Comparison of ENCODE assay signal across 11 mouse cellular contexts in genomic region chr12:108241626-108242025, GRCm38 (mm10). TPM values are rescaled to one million over a fixed set of nuclear protein-coding genes. Genes with fewer than 3 reads are reported as not detected.
A peak's percentile ranks its signal among the peaks of the same experiment; 100 is the strongest.
DNase-seq lines count a peak whose midpoint lies in the region; ATAC-seq lines count a peak whose summit lies in the region.
"Had no signal": no experiment of that assay in that cellular context is flagged by ENCODE, and none has a peak within 500 bp of the region (broad histone marks: within the 10 kb centered on the region; RNA-seq: fewer than 3 reads in every experiment).

No protein-coding gene starts in this region.

- WGBS in hindbrain, embryonic 10.5 days, result 56% methylated on average over 6 of the region's 6 CpGs
- WGBS in midbrain, embryonic 12.5 days, result 37% methylated on average over 6 of the region's 6 CpGs

- no peaks in the 10 kb centered on the region for H3K9me3 ChIP-seq in hindbrain, embryonic 10.5 days
- H3K9me3 ChIP-seq in midbrain, embryonic 12.5 days, result no peaks in the 10 kb centered on the region
- H3K9me3 ChIP-seq: lung, embryonic 15.5 days had no signal

- H3K4me2 ChIP-seq in midbrain, embryonic 12.5 days (replicated peaks), result peak overlapping the region; percentile 37
- H3K4me2 ChIP-seq: lung, embryonic 15.5 days had no signal

- H3K27me3 ChIP-seq in hindbrain, embryonic 10.5 days (ENCODE audit: insufficient read depth, poor library complexity, severe bottlenecking), result no peaks in the 10 kb centered on the region
- no peaks in the 10 kb centered on the region for H3K27me3 ChIP-seq in midbrain, embryonic 12.5 days
- H3K27me3 ChIP-seq: lung, embryonic 15.5 days; Patski had no signal

- peak; percentile 61 for DNase-seq in embryo, embryonic 10.5 days (ENCODE audit: low spot score)
- DNase-seq in embryo, embryonic 10 days (ENCODE audit: low spot score), result no peak
- peak; percentile 35 for DNase-seq in ZHBTc4 (ENCODE audit: low read depth, low spot score)
- peak; percentile 55 for DNase-seq in hindbrain, embryonic 10.5 days (ENCODE audit: low spot score)
- DNase-seq in spleen, adult 18-20 months, result no peak
- DNase-seq in urinary bladder, postnatal 36 days (ENCODE audit: low spot score in 2 of 2), result no peak
- DNase-seq in heart, adult 9 months (ENCODE audit: low spot score in 2 of 2), result no peak
- DNase-seq: heart, postnatal 36 days had no signal

- H3K4me3 ChIP-seq in hindbrain, embryonic 10.5 days, result peak overlapping the region; percentile 25
- H3K4me3 ChIP-seq in midbrain, embryonic 12.5 days, result no peak overlapping the region
- H3K4me3 ChIP-seq: lung, embryonic 15.5 days had no signal

- H3K9ac ChIP-seq in midbrain, embryonic 12.5 days (replicated peaks), result peak overlapping the region; percentile 35
- H3K9ac ChIP-seq: lung, embryonic 15.5 days had no signal

- H3K4me1 ChIP-seq in hindbrain, embryonic 10.5 days (replicated peaks), result peaks cover 100% of the 10 kb centered on the region
- H3K4me1 ChIP-seq in midbrain, embryonic 12.5 days, result peaks cover 98% of the 10 kb centered on the region

- peak overlapping the region; percentile 95 for H3K27ac ChIP-seq in hindbrain, embryonic 10.5 days
- H3K27ac ChIP-seq in midbrain, embryonic 12.5 days (replicated peaks), result peak overlapping the region; percentile 89
- H3K27ac ChIP-seq: lung, embryonic 15.5 days had no signal

- ATAC-seq in midbrain, embryonic 12.5 days (ENCODE audit: low FRiP score, low read depth), result no peak
- ATAC-seq: Patski had no signal

- no peaks in the 10 kb centered on the region for H3K36me3 ChIP-seq in hindbrain, embryonic 10.5 days
- no peaks in the 10 kb centered on the region for H3K36me3 ChIP-seq in midbrain, embryonic 12.5 days
- H3K36me3 ChIP-seq: lung, embryonic 15.5 days had no signal

RNA-seq across cellular contexts. Expression of gene Ccdc85c, which starts 33.6 kb away (rescaled TPM):
- 14.3 and 16.0 TPM in 2 replicates for polyA plus RNA-seq in hindbrain, embryonic 10.5 days (2016; fragmentation: Nextera tagmentation; extraction: Ambion mirVana)
- 17.0 and 21.6 TPM in 2 replicates for polyA plus RNA-seq in midbrain, embryonic 12.5 days (2016; fragmentation: Nextera tagmentation; extraction: Ambion mirVana)

Comparison
In these comparisons a context has a peak if more than half of its experiments do, and no peak if none do; other contexts are left out.
1. DNase-seq: peak in embryo, embryonic 10.5 days (single experiment), ZHBTc4 (single experiment) and hindbrain, embryonic 10.5 days (single experiment); none in embryo, embryonic 10 days (single experiment), spleen, adult 18-20 months (0 of 2), urinary bladder, postnatal 36 days (0 of 2) and heart, adult 9 months (0 of 2).